Mouse (Mus musculus) skeletal muscle tissue, adult 2 months (tissue): ENCODE data around the gene Tmem167b.

Experiments used
- DNase-seq: peaks from one replicate; pipeline ENCODE4 v3.0.0-alpha.2; 2012; ENCODE audit warnings: low read depth, low spot score

Gene Tmem167b

DNA sequence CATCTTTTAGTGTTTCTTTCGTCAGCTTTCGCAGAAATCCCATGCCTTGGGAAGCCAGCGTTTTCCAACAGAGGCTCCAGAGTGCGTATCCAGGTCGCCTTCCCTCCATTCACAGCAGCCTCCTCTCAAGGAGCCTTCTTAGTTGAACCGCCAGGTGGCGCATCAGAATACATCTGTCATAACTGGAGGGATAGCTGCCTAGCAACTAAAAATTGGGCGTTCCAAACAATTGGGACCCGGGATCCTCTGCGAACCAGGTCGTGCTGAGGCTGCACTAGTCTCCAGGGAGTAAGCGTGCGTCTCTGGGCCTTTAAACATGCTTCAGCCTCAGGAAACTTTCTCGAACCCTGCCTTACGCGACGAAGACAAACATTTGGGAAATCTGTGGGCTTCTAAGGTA lies 25.0 kb downstream of the Tmem167b start:
- peak; percentile 62 for DNase-seq

GRCm38 (mm10) chr3:108536517-108537260 lies 25.6 kb downstream of the Tmem167b start, which contains the start of gene 5330417C22Rik:
TSS of gene 5330417C22Rik (minus strand) at chr3:108536536.
- no peak for DNase-seq

GRCm38 (mm10) chr3:108535896-108536516 lies 26.3 kb downstream of the Tmem167b start:
- no peak for DNase-seq

DNA sequence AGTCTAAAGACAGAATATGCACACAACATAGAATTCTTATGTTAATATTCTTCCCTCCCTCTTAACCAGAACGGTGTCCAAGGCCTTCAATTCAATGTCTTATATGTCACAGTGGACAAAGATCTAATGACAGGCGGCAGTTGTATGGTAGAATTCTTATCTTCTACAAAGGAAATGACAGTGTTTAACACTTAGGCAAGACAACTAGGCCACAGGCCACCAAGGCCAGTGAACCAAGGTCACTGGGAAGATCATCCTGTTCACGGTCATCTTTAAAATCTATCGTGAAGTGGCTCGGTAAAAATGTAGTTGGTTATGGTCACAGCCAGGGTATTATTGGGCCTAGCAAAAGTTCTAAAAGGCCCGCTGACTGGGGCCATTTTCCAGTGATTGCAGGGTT lies 28.3 kb downstream of the Tmem167b start, which contains the start of gene 1700013F07Rik:
Gene 1700013F07Rik (plus strand): TSS at position 200 of the 400 bp plus-strand sequence.
- no peak for DNase-seq

DNA sequence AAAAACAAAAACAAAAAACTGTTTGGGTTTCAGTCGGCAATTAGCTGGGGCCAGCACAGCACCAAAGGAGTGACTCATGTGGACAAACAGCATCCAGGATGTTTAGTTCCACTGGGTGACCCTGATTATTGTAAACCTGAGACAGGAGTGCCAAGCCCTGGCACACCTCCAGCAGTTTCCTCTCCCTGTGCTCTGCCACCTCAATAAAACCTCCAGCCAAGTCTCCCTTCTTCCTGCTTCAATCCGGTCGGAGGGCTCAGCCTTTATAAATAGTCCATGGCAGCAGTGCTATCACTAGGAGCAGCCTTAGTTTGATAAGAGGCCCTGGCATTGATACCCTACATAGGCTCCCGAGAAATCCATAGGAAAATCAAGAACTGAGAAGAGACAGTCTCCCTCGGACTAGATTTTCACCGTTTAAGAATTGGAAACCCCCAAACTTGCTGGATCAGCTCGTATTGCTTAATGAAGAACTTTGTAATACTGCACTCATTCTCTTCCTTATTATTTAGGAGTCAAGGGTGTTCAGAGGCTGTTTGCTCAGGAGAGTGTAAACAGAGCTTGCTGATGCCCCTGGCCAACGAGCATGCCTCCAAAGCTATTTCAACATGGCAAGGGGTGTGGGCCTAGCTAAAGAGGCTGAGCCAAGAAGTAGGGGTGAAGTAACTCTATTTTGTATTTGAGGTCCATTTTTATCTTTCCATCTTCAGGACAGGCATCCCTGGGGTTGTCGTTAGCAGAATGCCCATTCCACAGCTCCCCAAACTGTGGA lies 29.0 kb downstream of the Tmem167b start:
- no peak for DNase-seq

- DNase-seq: no peak
These were observed 33.8 kb downstream of the Tmem167b start for GRCm38 (mm10) chr3:108528489-108528888.

- no peak for DNase-seq
These were observed 38.9 kb downstream of the Tmem167b start for GRCm38 (mm10) chr3:108523415-108523814.

DNA sequence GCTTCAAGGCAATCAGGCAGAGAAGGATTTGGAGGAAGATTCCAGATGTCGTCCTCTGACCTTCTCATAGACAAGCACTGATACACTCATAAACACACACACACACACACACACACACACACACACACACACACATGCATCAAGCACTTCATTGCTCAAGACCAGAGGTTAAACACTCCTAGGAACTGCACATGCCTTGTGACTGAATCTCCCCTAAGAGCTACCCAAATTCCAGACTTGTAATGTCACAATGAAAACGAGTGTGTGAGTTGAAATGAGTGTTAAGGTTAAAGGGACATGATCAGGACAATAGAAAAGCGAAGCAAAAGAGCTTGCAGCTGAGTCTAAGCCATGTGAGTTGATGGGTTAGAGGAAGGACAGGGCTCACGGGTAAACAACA lies 44.0 kb downstream of the Tmem167b start:
- DNase-seq: no peak

- no peak for DNase-seq
These were observed 48.8 kb downstream of the Tmem167b start for GRCm38 (mm10) chr3:108513465-108513864.

- no peak for DNase-seq
These were observed 51.4 kb downstream of the Tmem167b start for GRCm38 (mm10) chr3:108510716-108511483.

- DNase-seq: no peak
These were observed 52.1 kb downstream of the Tmem167b start for GRCm38 (mm10) chr3:108510156-108510555.

DNA sequence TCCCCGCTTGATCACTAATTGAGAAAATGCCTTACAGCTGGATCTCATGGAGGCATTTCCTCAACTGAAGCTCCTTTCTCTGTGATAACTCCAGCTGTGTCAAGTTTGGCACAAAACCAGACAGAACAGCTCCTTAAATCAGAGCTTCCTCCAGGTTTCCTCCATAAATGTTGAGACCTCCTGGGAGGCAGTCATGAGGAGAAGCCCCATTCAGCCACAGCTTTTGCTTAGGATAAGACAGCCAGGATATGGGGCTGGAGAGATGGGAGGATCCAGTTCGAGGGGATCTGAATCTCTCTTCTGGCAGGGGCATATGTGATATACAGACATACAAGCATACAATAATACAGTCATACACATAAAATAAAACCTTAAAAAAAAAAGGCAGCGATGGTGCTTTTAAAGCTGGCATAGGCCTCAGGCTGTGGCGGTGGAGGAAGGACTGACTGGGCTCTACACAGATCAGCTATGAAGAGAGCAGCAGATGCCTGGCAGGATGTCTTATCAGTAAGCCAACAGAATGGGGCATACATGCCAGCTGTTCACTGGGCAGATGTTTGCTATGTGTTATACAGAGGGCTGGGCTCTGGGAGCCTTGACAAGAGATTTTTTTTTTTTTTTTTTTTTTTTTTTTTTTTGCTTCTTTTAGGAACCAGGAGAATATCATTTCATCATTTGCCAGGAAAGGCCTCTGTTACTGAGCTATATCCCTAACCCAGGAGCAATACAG lies 53.4 kb downstream of the Tmem167b start:
- no peak for DNase-seq
